Mouse (Mus musculus) neural tube, embryonic 13.5 days (tissue): Measurements from ENCODE around the gene Tal1. TPM values are rescaled to one million over a fixed set of nuclear protein-coding genes. Genes with fewer than 3 reads are reported as not detected.

ENCODE experiments used
- ATAC-seq: fragments of 200-750 bp; cut with Nextera tagmentation; 2 replicates; pipeline ENCODE4 v1.8.0; 2017; ENCODE audit warnings: low read depth, mild to moderate bottlenecking, moderate TSS enrichment, moderate library complexity
- H3K27ac ChIP-seq: fragments of 300-500 bp; sonication (generic); replicated peaks from 2 replicates; pipeline ENCODE4 v1.5.1; 2015; ENCODE audit warnings: moderate library complexity, mild to moderate bottlenecking, inconsistent platforms
- H3K27me3 ChIP-seq: fragments of 300-500 bp; sonication (generic); 2 replicates; pipeline ENCODE4 v1.6.1; 2015; ENCODE audit warnings: mild to moderate bottlenecking, inconsistent platforms
- H3K36me3 ChIP-seq: fragments of 300-500 bp; sonication (generic); 2 replicates; pipeline ENCODE4 v1.6.1; 2015; ENCODE audit warnings: mild to moderate bottlenecking, inconsistent platforms
- H3K4me1 ChIP-seq: fragments of 300-500 bp; sonication (generic); replicated peaks from 2 replicates; pipeline ENCODE4 v1.6.1; 2015; ENCODE audit warnings: inconsistent platforms
- H3K4me2 ChIP-seq: fragments of 300-500 bp; sonication (generic); 2 replicates; pipeline ENCODE4 v1.6.1; 2015; ENCODE audit warnings: inconsistent platforms, mild to moderate bottlenecking, moderate library complexity
- H3K4me3 ChIP-seq: fragments of 300-500 bp; sonication (generic); 2 replicates; pipeline ENCODE4 v1.5.1; 2015; ENCODE audit warnings: mild to moderate bottlenecking, inconsistent platforms
- H3K9ac ChIP-seq: fragments of 300-500 bp; sonication (generic); 2 replicates; pipeline ENCODE4 v1.6.1; 2015; ENCODE audit warnings: moderate library complexity, mild to moderate bottlenecking, inconsistent platforms
- H3K9me3 ChIP-seq: fragments of 300-500 bp; sonication (generic); 2 replicates; pipeline ENCODE4 v1.6.1; 2016; ENCODE audit warnings: inconsistent platforms
- WGBS: fragments of 180-500 bp; shearing (Covaris S2); methylation state at CpG from one replicate; pipeline ENCODE4 v1.1.7; 2015; 5-methylcytosine and 5-hydroxymethylcytosine counted together
- polyA plus RNA-seq: library from polyadenylated mRNA; unstranded; fragments of >200 nt; fragmentation: Nextera tagmentation; extraction: Ambion mirVana; gene quantifications from 2 replicates; pipeline ENCODE4 v1.2.1, GENCODE M21; 2015

Tal1 gene
- polyA plus RNA-seq, 1 experiment from 2014 or later = 1.9 TPM

DNA sequence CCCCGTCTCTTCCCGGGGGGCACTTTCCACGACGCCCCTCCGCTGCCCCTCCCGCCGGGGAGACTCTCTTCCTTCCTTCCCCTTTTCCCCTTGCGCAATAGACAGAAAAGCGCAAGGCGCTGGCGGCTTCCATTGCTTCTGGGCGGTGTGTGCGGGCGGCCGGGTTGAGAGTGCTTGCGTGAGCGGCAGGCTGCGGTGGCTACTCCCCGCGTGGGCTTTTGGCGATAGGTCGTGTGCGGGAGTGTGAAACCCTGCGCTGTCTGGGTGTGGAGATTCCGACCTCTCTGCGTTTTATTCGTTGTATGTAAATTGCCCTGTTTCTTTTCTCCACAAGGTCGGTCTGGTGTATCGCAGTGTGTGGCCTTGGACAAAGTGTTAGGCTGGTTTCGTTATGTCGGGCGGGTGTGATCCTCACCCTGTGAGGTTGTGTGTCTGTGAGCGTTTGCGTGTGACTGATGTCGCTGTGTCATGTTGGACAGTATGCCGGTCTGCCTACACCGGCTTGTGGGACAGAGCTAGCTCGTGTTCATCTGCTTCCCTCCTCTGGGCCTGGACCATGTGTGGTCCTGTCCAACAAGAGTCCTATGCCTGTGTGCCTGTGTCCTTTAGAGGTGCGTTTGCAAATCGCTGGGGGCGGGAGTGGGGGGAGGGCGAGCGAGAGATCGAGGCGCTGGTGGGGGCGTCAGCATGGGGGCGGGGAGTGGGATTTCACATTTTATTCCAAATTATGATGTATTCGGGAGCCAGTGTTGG is 871 bp downstream of the Tal1 start:
- peaks cover 98% of the 10 kb centered on the region for H3K27me3 ChIP-seq
- peak overlapping the region; percentile 30 for H3K4me3 ChIP-seq
- no peaks in the 10 kb centered on the region for H3K36me3 ChIP-seq
- peak overlapping the region; percentile 65 for H3K27ac ChIP-seq
- H3K4me2 ChIP-seq = peak overlapping the region; percentile 47
- under 1% methylated on average over 48 of the region's 48 CpGs for WGBS
- no peaks in the 10 kb centered on the region for H3K9me3 ChIP-seq
- peak overlapping the region; percentile 49 for H3K9ac ChIP-seq
- peak; percentile 52 for ATAC-seq
- H3K4me1 ChIP-seq = peaks cover 22% of the 10 kb centered on the region

DNA sequence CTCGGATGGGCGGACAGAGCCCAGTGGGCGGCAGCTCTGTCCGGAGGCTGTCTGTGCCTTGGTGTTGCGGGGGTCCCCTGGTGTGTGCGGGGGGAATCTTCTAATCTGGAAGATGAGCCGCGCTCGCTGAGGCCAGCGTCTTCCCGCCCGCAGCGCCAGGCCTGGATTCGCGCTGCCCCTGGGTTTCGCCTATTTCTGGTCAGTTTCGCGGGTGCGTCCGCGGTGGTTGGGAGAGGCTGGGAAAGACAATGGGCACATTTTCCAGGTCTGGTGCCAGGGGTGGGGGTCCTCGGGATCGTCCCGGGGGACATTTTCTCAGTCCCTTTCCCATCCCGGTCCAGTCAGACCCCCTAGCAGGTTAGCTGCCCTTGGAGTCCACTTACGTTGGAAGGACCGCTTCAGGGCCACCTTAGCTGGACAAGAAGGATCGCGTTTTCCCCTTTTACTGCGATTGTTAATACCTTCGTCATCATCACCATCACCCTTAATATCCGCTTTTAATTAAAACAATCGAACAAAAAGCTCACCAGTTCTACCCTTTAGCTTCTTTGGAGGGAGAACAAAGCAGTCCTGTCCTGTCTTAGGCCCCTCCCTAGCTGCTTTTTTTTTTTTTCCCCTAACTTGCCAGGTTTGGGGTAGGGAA is 1.6 kb downstream of the Tal1 start:
- Histone ChIP-seq H3K36me3 (no peaks in the 10 kb centered on the region), H3K4me3 (peak overlapping the region; percentile 30), H3K9ac (peak overlapping the region; percentile 49), H3K9me3 (no peaks in the 10 kb centered on the region), H3K27ac (peak overlapping the region; percentile 65), H3K4me2 (0 out of 2 replicates have a peak overlapping the region, but pooled peaks have one; percentile 22), H3K4me1 (peaks cover 21% of the 10 kb centered on the region), H3K27me3 (peaks cover 98% of the 10 kb centered on the region)
- ATAC-seq = no peak; the same call in 1 of the 2 replicates
- under 1% methylated on average over 33 of the region's 33 CpGs for WGBS

DNA sequence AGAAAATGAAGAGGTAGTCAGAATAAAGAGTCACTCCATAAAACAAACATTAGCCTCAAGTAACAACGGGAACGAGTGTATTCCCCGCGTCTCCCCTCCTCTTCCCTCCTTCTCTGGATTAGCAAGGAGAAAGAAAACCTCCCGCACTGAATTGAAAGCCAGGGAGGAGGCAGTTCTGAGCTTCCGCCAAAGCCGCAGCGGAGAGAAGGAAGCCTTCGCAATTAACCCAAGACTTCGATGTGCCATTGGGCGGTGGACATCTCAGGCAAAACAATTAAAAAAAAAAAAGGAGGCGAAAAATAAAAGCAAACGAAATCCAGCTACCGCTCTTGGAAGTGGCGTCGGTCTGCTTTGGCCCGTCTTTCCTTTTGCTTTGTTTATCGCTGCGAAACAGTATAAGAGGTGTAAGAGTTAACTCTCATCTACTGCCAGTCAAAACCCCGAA is 2.1 kb downstream of the Tal1 start:
- no peaks in the 10 kb centered on the region for H3K36me3 ChIP-seq
- H3K4me2 ChIP-seq = peak overlapping the region; percentile 22
- 0 out of 2 replicates have a peak overlapping the region, but pooled peaks have one; percentile 49 for H3K9ac ChIP-seq
- H3K4me1 ChIP-seq = peaks cover 25% of the 10 kb centered on the region
- no peak for ATAC-seq
- no peaks in the 10 kb centered on the region for H3K9me3 ChIP-seq
- peak overlapping the region; percentile 30 for H3K4me3 ChIP-seq
- H3K27ac ChIP-seq = 0 out of 2 replicates have a peak overlapping the region, but pooled peaks have one; percentile 65
- H3K27me3 ChIP-seq = peaks cover 98% of the 10 kb centered on the region
- WGBS = under 1% methylated on average over 20 of the region's 20 CpGs

DNA sequence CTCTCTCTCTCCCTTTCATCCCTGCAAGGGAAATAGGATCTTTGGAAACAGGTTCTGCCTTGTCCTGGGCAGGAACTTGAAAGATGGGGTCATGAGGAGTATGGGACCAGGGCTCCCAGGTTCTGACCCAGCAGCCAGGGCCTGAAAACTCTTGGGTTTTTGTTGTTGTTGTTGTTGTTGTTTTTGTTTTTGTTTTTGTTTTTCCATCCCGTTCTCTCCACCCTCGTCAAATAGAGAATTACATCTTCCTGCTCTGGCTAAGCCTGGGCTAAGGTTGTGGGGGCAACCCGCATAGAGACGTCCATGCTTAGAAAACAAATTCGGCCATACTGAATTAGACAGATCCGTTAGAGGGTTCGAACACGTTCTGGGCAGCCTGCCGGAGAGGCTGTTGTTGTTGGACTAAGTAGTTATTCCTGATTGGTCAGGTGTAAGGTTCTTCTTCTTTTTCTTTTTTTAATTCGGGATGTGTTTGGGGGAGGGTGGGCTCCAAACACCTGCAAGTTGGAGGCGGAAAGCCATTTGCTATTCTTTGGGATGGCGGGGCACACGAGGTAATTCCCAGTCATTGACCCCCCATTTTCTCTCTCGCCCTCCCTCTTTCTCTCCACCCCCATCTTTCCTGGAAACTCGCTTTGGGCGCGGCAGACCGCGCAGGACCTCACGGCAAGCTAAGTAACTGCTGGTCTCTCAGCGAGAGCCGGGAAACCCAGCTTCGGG is 2.8 kb downstream of the Tal1 start:
- H3K4me2 ChIP-seq = peak overlapping the region; percentile 22
- H3K4me1 ChIP-seq = peaks cover 32% of the 10 kb centered on the region
- H3K9ac ChIP-seq = no peak overlapping the region; the same call in 1 of the 2 replicates
- peaks cover 98% of the 10 kb centered on the region for H3K27me3 ChIP-seq
- no peak for ATAC-seq
- no peaks in the 10 kb centered on the region for H3K36me3 ChIP-seq
- under 1% methylated on average over 23 of the region's 23 CpGs for WGBS
- 0 out of 2 replicates have a peak overlapping the region, but pooled peaks have one; percentile 47 for H3K27ac ChIP-seq
- peak overlapping the region; percentile 30 for H3K4me3 ChIP-seq
- no peaks in the 10 kb centered on the region for H3K9me3 ChIP-seq

DNA sequence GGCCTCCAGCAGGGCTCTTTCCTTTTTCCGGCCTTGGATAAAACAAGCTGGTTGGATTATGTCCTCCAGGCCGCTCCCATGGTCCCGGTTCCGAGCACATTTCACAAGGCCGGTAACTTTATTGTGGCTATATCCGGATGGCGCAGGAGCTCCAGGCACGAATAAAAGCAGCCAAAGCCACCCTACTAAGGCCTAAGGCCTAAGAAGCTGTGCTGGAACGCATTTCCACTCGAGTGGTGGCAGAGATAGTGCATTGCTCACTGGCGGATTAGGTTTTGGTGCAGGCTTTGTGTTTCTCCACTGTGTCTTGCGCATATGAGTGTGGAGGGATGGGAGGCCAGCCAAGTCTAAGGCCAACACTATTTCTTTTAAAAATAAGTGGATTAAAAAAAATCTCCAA is 3.6 kb downstream of the Tal1 start:
- 4% methylated on average over 12 of the region's 12 CpGs for WGBS
- Histone ChIP-seq H3K27ac (no peak overlapping the region), H3K27me3 (peaks cover 98% of the 10 kb centered on the region), H3K9me3 (no peaks in the 10 kb centered on the region), H3K9ac (no peak overlapping the region), H3K4me1 (peaks cover 32% of the 10 kb centered on the region), H3K4me3 (peak overlapping the region; percentile 23), H3K4me2 (peak overlapping the region; percentile 1; the same call in 1 of the 2 replicates), H3K36me3 (no peaks in the 10 kb centered on the region)
- ATAC-seq = no peak

DNA sequence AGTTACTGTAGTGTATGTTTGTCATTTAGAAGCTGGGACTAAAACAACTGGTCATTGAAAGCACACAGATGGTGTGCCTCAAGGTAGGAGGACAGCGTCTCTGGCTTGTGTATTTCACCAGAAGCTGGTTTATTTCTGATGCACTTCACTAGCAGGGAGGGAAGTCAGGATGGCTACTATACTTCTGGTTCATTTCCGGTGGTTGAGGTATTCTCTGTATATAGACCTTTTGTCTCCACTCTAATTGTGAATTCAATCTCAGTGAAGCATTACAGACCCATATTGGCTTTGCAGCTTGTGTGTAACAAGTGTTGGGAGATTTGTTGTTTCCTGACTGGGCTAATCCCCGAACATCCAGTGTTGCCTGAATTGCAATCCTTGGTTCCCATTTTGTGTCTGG is 4.5 kb downstream of the Tal1 start:
- peak overlapping the region; percentile 1 for H3K4me2 ChIP-seq
- H3K9ac ChIP-seq = no peak overlapping the region
- H3K27ac ChIP-seq = no peak overlapping the region
- H3K4me3 ChIP-seq = peak overlapping the region; percentile 23; the same call in 1 of the 2 replicates
- 8% methylated on average over 3 of the region's 3 CpGs for WGBS
- peaks cover 98% of the 10 kb centered on the region for H3K27me3 ChIP-seq
- no peaks in the 10 kb centered on the region for H3K36me3 ChIP-seq
- peaks cover 32% of the 10 kb centered on the region for H3K4me1 ChIP-seq
- H3K9me3 ChIP-seq = no peaks in the 10 kb centered on the region
- no peak for ATAC-seq

DNA sequence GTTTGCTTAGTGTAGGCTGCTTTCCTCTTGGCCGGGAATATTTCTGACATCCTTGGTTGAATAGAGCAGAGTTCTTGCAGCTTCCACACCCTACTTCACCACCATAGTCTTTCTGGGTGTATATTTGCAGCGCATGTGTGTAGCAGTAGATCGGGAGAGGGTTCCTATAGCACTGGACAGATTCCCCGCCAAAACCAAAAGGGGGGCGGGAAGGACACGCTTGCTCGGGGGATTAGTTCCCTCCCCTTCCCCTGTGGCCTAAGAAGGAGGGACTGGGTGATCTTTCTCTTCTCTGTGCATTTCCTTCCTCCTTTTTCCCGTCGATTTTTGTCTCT is 6.3 kb downstream of the Tal1 start:
- Histone ChIP-seq H3K27ac (no peak overlapping the region), H3K9ac (peak overlapping the region; percentile 65; the same call in 1 of the 2 replicates), H3K9me3 (no peaks in the 10 kb centered on the region), H3K27me3 (peaks cover 100% of the 10 kb centered on the region), H3K4me1 (peaks cover 18% of the 10 kb centered on the region), H3K4me2 (peak overlapping the region; percentile 92), H3K4me3 (peak overlapping the region; percentile 46), H3K36me3 (no peaks in the 10 kb centered on the region)
- no peak for ATAC-seq
- WGBS = under 1% methylated on average over 9 of the region's 9 CpGs

DNA sequence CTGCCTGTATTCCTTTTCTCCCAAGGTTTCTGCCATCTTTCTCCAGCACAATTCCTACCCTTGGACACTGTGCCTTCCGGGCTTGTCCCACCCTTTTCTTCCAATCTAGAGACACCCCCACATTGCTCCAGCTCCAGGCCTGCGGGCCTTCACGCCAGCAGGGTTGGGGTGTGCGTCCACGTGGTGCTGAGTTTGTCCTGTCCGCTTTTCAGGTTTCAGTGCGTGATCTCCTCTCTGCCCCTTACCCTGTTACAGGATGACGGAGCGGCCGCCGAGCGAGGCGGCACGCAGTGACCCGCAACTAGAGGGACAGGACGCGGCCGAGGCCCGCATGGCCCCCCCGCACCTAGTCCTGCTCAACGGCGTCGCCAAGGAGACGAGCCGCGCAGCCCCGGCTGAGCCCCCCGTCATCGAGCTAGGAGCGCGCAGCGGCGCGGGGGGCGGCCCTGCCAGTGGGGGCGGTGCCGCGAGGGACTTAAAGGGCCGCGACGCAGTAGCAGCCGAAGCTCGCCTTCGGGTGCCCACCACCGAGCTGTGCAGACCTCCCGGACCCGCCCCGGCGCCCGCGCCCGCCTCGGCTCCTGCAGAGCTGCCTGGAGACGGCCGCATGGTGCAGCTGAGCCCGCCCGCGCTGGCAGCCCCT is 6.8 kb downstream of the Tal1 start:
- under 1% methylated on average over 55 of the region's 58 CpGs for WGBS
- no peaks in the 10 kb centered on the region for H3K9me3 ChIP-seq
- peak; percentile 85 for ATAC-seq
- H3K4me2 ChIP-seq = peak overlapping the region; percentile 92
- H3K27me3 ChIP-seq = peaks cover 100% of the 10 kb centered on the region
- no peaks in the 10 kb centered on the region for H3K36me3 ChIP-seq
- peaks cover 16% of the 10 kb centered on the region for H3K4me1 ChIP-seq
- H3K9ac ChIP-seq = peak overlapping the region; percentile 65
- no peak overlapping the region for H3K27ac ChIP-seq
- H3K4me3 ChIP-seq = peak overlapping the region; percentile 46

DNA sequence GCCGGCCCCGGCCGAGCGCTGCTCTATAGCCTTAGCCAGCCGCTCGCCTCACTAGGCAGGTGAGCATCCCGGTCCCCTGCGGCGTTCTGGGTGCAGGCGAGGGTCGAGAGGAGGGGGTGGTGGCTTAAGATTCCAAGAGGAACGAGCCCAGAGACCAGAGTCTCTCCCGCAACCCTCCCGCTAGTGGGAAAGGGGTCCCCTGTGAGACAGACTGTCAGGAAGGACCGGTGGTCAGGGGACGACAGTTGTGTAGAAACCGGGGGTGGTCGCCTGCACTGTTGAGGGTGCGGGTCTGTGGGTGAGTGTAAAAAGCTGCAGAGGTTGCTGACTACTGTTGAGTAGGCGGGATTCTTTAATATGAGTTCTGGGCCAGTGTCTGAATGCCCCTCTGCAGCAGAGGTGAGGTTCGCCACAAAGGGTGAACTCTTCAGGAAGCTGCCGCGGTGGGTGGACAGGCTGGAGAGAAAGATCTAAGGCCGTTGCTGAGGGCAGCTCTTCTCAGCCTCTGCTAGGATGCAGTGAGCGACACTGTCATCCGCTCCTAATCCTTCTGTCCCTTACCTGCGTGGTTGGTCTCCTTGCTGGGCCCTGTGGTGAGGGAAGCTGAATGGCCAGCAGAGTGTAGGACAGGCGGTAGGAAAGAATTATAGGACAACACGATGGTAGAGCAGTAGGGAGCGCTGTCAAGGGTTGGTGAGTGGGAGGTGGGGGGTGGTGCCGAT is 7.5 kb downstream of the Tal1 start:
- H3K9me3 ChIP-seq = no peaks in the 10 kb centered on the region
- peak overlapping the region; percentile 46 for H3K4me3 ChIP-seq
- no peaks in the 10 kb centered on the region for H3K36me3 ChIP-seq
- peaks cover 16% of the 10 kb centered on the region for H3K4me1 ChIP-seq
- H3K9ac ChIP-seq = peak overlapping the region; percentile 65
- ATAC-seq = peak; percentile 32
- H3K27ac ChIP-seq = no peak overlapping the region
- peak overlapping the region; percentile 92 for H3K4me2 ChIP-seq
- under 1% methylated on average over 31 of the region's 31 CpGs for WGBS
- H3K27me3 ChIP-seq = peaks cover 100% of the 10 kb centered on the region

DNA sequence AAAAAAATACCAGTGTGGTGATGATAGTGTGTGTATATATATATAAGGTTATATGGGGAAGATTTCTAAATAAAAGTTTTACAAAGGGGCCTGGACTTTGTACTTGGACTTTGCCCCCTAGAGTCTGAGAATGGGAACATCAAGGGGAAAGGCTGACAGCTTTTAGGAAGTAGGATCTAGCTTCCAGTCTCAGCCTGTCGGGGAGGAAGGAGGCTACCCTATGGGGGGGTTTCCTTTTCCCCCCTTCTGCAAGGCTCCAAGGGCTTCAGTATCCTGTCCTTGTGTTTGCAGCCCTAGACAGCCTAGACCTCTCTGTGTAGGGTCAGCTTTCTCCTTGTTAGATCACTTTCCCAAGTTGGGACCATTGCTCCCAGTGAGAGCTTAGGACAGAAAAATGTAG is 15.4 kb downstream of the Tal1 start:
- WGBS = 25% methylated on average over 1 of the region's 1 CpGs
- no peak overlapping the region for H3K9ac ChIP-seq

DNA sequence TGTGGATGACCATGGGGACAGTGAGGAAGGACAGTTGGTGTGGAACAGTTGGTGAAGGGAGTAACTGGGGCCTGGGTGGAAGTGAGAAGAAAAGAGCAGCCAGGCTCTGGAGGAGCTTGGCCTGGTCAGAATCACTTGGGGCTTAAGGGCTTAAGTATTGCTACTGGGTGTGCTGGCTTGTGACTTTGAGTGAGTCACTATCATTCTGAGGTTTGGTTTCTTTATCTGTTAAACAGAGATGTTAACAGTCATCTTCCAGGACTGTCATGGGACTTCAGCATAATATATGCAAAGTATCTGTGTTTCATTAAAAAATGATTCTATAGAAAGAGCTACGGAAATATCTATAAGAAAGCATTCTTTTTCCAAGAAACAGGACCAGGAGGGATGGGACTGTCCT is 18.6 kb downstream of the Tal1 start:
- Histone ChIP-seq H3K36me3 (no peaks in the 10 kb centered on the region), H3K4me3 (no peak overlapping the region), H3K9ac (no peak overlapping the region), H3K27ac (0 out of 2 replicates have a peak overlapping the region, but pooled peaks have one; percentile 42), H3K4me1 (peaks cover 16% of the 10 kb centered on the region), H3K9me3 (no peaks in the 10 kb centered on the region), H3K4me2 (no peak overlapping the region), H3K27me3 (peaks cover 18% of the 10 kb centered on the region)
- 83% methylated on average over 1 of the region's 1 CpGs for WGBS
- ATAC-seq = no peak

More for the DNA sequence above, 15.4 kb downstream of the Tal1 start:
- Histone ChIP-seq H3K4me2 (no peak overlapping the region), H3K4me3 (no peak overlapping the region), H3K27ac (no peak overlapping the region), H3K9me3 (no peaks in the 10 kb centered on the region), H3K4me1 (no peaks in the 10 kb centered on the region), H3K27me3 (peaks cover 49% of the 10 kb centered on the region), H3K36me3 (no peaks in the 10 kb centered on the region)
- no peak for ATAC-seq
